Mouse (Mus musculus) ES-E14 (cell line): ENCODE measurements around the gene Zzef1. TPM values are rescaled to one million over a fixed set of nuclear protein-coding genes. Genes with fewer than 3 reads are reported as not detected.

Source experiments
- DNase-seq: peaks from one replicate; pipeline ENCODE4 v3.0.0-alpha.2; 2013; ENCODE audit warnings: low read depth, low spot score
- H3K27ac ChIP-seq: 2 replicates; pipeline ENCODE4 v1.5.1; 2012; ENCODE audit warnings: low read depth, mild to moderate bottlenecking, low read length, moderate library complexity, mixed read lengths; ENCODE audit not compliant: poor library complexity, insufficient read depth, severe bottlenecking
- H3K36me3 ChIP-seq: 2 replicates; pipeline ENCODE4 v1.6.1; 2012; ENCODE audit warnings: mild to moderate bottlenecking, low read length, moderate library complexity, mixed read lengths; ENCODE audit not compliant: control insufficient read depth, poor library complexity, insufficient read depth, severe bottlenecking
- H3K4me1 ChIP-seq, 2 experiments: fragments of 150-350 bp in 1 of 2; sonication (generic) in 1 of 2; 2 replicates each; pipeline ENCODE4 v1.6.1; 2012; ENCODE audit warnings: low read length in 2 of 2, mild to moderate bottlenecking in 1 of 2, mixed read lengths in 1 of 2; ENCODE audit not compliant: control insufficient read depth in 2 of 2, insufficient read depth in 2 of 2, poor library complexity in 1 of 2
- H3K4me3 ChIP-seq, 2 experiments: fragments of 150-350 bp in 1 of 2; sonication (generic) in 1 of 2; 2 replicates each; pipeline ENCODE4 v1.5.1; 2012; ENCODE audit warnings: low read length in 2 of 2, low read depth in 1 of 2, mild to moderate bottlenecking in 1 of 2, mixed read lengths in 1 of 2; ENCODE audit not compliant: insufficient read depth in 1 of 2, poor library complexity in 1 of 2, severe bottlenecking in 1 of 2
- H3K9ac ChIP-seq: 2 replicates; pipeline ENCODE4 v1.6.1; 2012; ENCODE audit warnings: low read depth, mild to moderate bottlenecking, low read length, mixed read lengths; ENCODE audit not compliant: poor library complexity, insufficient read depth, severe bottlenecking
- H3K9me3 ChIP-seq: fragments of 150-350 bp; sonication (generic); 2 replicates; pipeline ENCODE4 v1.6.1; 2012; ENCODE audit warnings: low read depth, mild to moderate bottlenecking, low read length; ENCODE audit not compliant: control insufficient read depth, insufficient read depth
- CHD2 ChIP-seq: IDR thresholded peaks from 2 replicates; pipeline ENCODE4 v1.6.1; 2014; ENCODE audit warnings: mild to moderate bottlenecking, low read depth, low read length, inconsistent platforms
- HCFC1 ChIP-seq: IDR thresholded peaks from 2 replicates; pipeline ENCODE4 v1.6.1; 2012; ENCODE audit warnings: low read length, inconsistent platforms, borderline replicate concordance; ENCODE audit not compliant: insufficient read depth
- MAFK ChIP-seq: IDR thresholded peaks from 2 replicates; pipeline ENCODE4 v1.6.1; 2014; ENCODE audit warnings: mild to moderate bottlenecking, low read depth, low read length, inconsistent platforms; ENCODE audit not compliant: insufficient read depth
- ZC3H11A ChIP-seq: IDR thresholded peaks from 2 replicates; pipeline ENCODE4 v1.6.1; 2012; ENCODE audit warnings: low read depth, mild to moderate bottlenecking, inconsistent platforms, low read length, borderline replicate concordance
- ZNF384 ChIP-seq: IDR thresholded peaks from 2 replicates; pipeline ENCODE4 v1.6.1; 2012; ENCODE audit warnings: low read depth, low read length, inconsistent platforms
- in situ Hi-C, 2 experiments: fragments of 600-800 bp; cut with MboI; formaldehyde crosslinking; loops; one replicate each; pipeline ENCODE4 v1.15.1; 2025; ENCODE audit warnings: low sequenced_read_pairs in 2 of 2, inconsistent platforms in 1 of 2; ENCODE audit not compliant: unreplicated experiment in 2 of 2
- total RNA-seq: library from RNA; depleted of rRNA; stranded (reverse); fragments of 300-350 nt; gene quantifications from 2 replicates; pipeline ENCODE4 v1.2.3, GENCODE M21; 2012

Zzef1 gene
- total RNA-seq, 1 experiment: 22.3 TPM

GRCm38 (mm10) chr11:72953116-72953439 lies 157.1 kb downstream of the Zzef1 start:
- no peaks in the 10 kb centered on the region for H3K9me3 ChIP-seq
- H3K4me1 ChIP-seq: peaks cover 16 to 28% of the 10 kb centered on the region in 2 experiments; a peak in 3 of 4 replicates
- in situ Hi-C loops: no loop called here
- no peak overlapping the region for H3K27ac ChIP-seq
- DNase-seq: no peak
- H3K4me3 ChIP-seq: no peak overlapping the region
- H3K9ac ChIP-seq: no peak overlapping the region
- no peaks in the 10 kb centered on the region for H3K36me3 ChIP-seq
- no peak for TF ChIP-seq ZC3H11A
- no peak for TF ChIP-seq MAFK
- no peak for TF ChIP-seq CHD2
- no peak for TF ChIP-seq ZNF384
- no peak for TF ChIP-seq HCFC1

- H3K9ac ChIP-seq: no peak overlapping the region
- H3K9me3 ChIP-seq: no peaks in the 10 kb centered on the region
- H3K4me1 ChIP-seq: peaks cover 16 to 28% of the 10 kb centered on the region in 2 experiments; a peak in 3 of 4 replicates
- no peak overlapping the region for H3K4me3 ChIP-seq
- TF ChIP-seq MAFK (no peak), CHD2 (no peak), ZNF384 (no peak), ZC3H11A (no peak)
- in situ Hi-C loops: no loop called here
- H3K27ac ChIP-seq: no peak overlapping the region
- DNase-seq: no peak
- H3K36me3 ChIP-seq: no peaks in the 10 kb centered on the region
Observed at GRCm38 (mm10) chr11:72953440-72954151, 157.6 kb downstream of the Zzef1 start.

- Histone ChIP-seq H3K9ac (no peak overlapping the region), H3K4me1 (peaks cover 19 to 29% of the 10 kb centered on the region in 2 experiments; a peak in 3 of 4 replicates), H3K36me3 (no peaks in the 10 kb centered on the region), H3K4me3 (no peak overlapping the region), H3K9me3 (no peaks in the 10 kb centered on the region), H3K27ac (no peak overlapping the region)
- DNase-seq: no peak
- TF ChIP-seq ZNF384 (no peak), CHD2 (no peak), MAFK (no peak), ZC3H11A (no peak), HCFC1 (no peak)
- in situ Hi-C loops: no loop called here
Observed at GRCm38 (mm10) chr11:72954216-72954615, 158.2 kb downstream of the Zzef1 start.

GRCm38 (mm10) chr11:72955339-72955974 lies 159.4 kb downstream of the Zzef1 start:
- Histone ChIP-seq H3K4me1 (peaks cover 20 to 31% of the 10 kb centered on the region in 2 experiments; a peak in 3 of 4 replicates), H3K9ac (no peak overlapping the region), H3K36me3 (no peaks in the 10 kb centered on the region), H3K27ac (no peak overlapping the region), H3K9me3 (no peaks in the 10 kb centered on the region), H3K4me3 (no peak overlapping the region)
- in situ Hi-C loops: no loop called here
- no peak for DNase-seq
- TF ChIP-seq MAFK: no peak
- no peak for TF ChIP-seq HCFC1
- no peak for TF ChIP-seq CHD2
- no peak for TF ChIP-seq ZNF384
- TF ChIP-seq ZC3H11A: no peak
